Mouse (Mus musculus) G1E (cell line): ENCODE data around the gene Stxbp5. TPM values are rescaled to one million over a fixed set of nuclear protein-coding genes. Genes with fewer than 3 reads are reported as not detected.

Experiments
- ATAC-seq: 2 replicates; pipeline ENCODE4 v1.8.0; 2016; ENCODE audit warnings: mild to moderate bottlenecking; ENCODE audit not compliant: insufficient number of reproducible peaks, poor library complexity, low FRiP score, severe bottlenecking; ENCODE audit errors: extremely low read depth
- DNase-seq: peaks from one replicate; pipeline ENCODE4 v3.0.0; 2012; ENCODE audit warnings: low spot score
- H3K27me3 ChIP-seq: 2 replicates; pipeline ENCODE4 v1.6.1; 2012; ENCODE audit warnings: mild to moderate bottlenecking, low read length, inconsistent platforms; ENCODE audit not compliant: insufficient read depth
- H3K36me3 ChIP-seq: replicated peaks from 2 replicates; pipeline ENCODE3; 2012; ENCODE audit warnings: mild to moderate bottlenecking, inconsistent platforms
- H3K4me1 ChIP-seq: 2 replicates; pipeline ENCODE4 v1.6.1; 2012; ENCODE audit warnings: low read depth, low read length, inconsistent platforms, mixed read lengths; ENCODE audit not compliant: insufficient read depth
- H3K4me3 ChIP-seq: 2 replicates; pipeline ENCODE4 v1.5.1; 2012; ENCODE audit warnings: low read depth, mild to moderate bottlenecking, inconsistent platforms, low read length, moderate library complexity, mixed read lengths
- H3K9me3 ChIP-seq: replicated peaks from 2 replicates; pipeline ENCODE4 v1.6.1; 2012; ENCODE audit warnings: inconsistent platforms
- CTCF ChIP-seq: IDR thresholded peaks from 2 replicates; pipeline ENCODE4 v1.5.1; 2012; ENCODE audit warnings: low read depth, low read length, inconsistent platforms, mixed read lengths
- GATA1 ChIP-seq: IDR thresholded peaks from 2 replicates; pipeline ENCODE4 v1.6.1; 2012; ENCODE audit warnings: borderline replicate concordance, low read length, inconsistent platforms, mixed read lengths
- GATA2 ChIP-seq: IDR thresholded peaks from 2 replicates; pipeline ENCODE4 v1.6.1; 2012; ENCODE audit warnings: low read depth, low read length, inconsistent platforms, borderline replicate concordance
- POLR2AphosphoS5 ChIP-seq: IDR thresholded peaks from 2 replicates; pipeline ENCODE4 v1.6.1; 2012; ENCODE audit warnings: low read depth, low read length, inconsistent platforms; ENCODE audit not compliant: insufficient replicate concordance
- TAL1 ChIP-seq: conservative IDR thresholded peaks from 2 replicates; pipeline ENCODE4 v1.6.1; 2012; ENCODE audit warnings: low read depth, low read length, inconsistent platforms, mixed read lengths
- polyA plus RNA-seq: library from polyadenylated mRNA; stranded (reverse); fragments of >175 nt; gene quantifications from 2 replicates; pipeline ENCODE4 v1.2.3, GENCODE M21; 2012
- total RNA-seq, 2 experiments: library from RNA; stranded (forward) in 1 of 2; stranded (reverse) in 1 of 2; fragments of 200-1000 nt in 1 of 2; fragments of >200 nt in 1 of 2; fragmentation: Nextera tagmentation in 1 of 2; gene quantifications; 2 replicates each; pipeline ENCODE4 v1.2.3; 2014 to 2017

Stxbp5 gene
- total RNA-seq (2014; fragmentation: Nextera tagmentation) (50.1 and 77.9 TPM in 2 replicates), total RNA-seq (2017) (30.6 and 32.2 TPM in 2 replicates), polyA plus RNA-seq (11.5 and 12.6 TPM in 2 replicates)

DNA sequence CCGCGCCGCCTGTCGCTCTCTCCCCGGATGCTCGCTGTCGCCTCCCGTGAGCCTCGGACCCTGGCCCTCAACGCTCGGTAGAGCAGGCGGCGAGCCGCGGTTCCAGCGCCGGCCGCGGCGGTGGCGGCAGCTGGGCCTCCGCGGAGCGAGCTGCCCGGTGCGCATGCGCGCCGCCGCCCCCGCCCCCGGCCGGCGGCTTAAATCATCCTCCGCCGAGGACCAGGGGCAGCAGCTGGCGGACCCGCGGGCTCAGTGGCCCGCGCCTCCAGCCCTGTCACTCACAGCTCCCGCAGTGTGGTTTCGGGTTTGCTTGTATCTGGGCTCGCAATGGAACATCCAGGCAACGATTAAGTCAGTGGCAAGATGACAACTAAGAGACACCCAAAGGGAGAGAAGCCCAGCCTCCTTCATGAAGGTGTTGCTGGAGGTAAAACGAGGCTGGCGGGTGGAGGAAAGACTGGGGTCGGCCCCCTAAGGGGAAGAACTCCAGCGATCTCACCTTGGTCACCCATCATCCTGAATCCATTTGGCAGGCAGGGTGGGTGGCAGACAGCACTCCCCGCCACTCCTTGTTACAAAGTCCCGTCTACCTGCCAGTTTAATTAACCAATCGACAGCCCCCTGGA, at the start of gene Stxbp5:
Gene Stxbp5 (minus strand): TSS at position 9 of the 626 bp plus-strand sequence.
- peaks cover 8% of the 10 kb centered on the region for H3K36me3 ChIP-seq
- DNase-seq (peak; percentile 86), ATAC-seq (0 out of 2 replicates have a peak, but pooled peaks have one; percentile 4)
- H3K4me3 ChIP-seq: peak within 1 kb of the TSS; percentile 90
- H3K27me3 ChIP-seq: peaks cover 8% of the 10 kb centered on the region
- H3K4me1 ChIP-seq: peaks cover 29% of the 10 kb centered on the region
- H3K9me3 ChIP-seq: no peaks in the 10 kb centered on the region
- TF ChIP-seq GATA2: no peak
- TF ChIP-seq TAL1: no peak
- no peak for TF ChIP-seq POLR2AphosphoS5
- no peak for TF ChIP-seq CTCF
- no peak for TF ChIP-seq GATA1

- H3K9me3 ChIP-seq: no peaks in the 10 kb centered on the region
- H3K4me3 ChIP-seq: no peak overlapping the region
- H3K4me1 ChIP-seq: no peaks in the 10 kb centered on the region
- H3K27me3 ChIP-seq: no peaks in the 10 kb centered on the region
- no peaks in the 10 kb centered on the region for H3K36me3 ChIP-seq
- no peak for DNase-seq
- TF ChIP-seq CTCF: no peak
- no peak for TF ChIP-seq POLR2AphosphoS5
- TF ChIP-seq GATA2: no peak
- TF ChIP-seq TAL1: no peak
- TF ChIP-seq GATA1: no peak
- ATAC-seq: no peak
These were observed 11.5 kb upstream of the Stxbp5 start for GRCm38 (mm10) chr10:9912395-9912794.

- Histone ChIP-seq H3K27me3 (peaks cover 11% of the 10 kb centered on the region), H3K36me3 (no peaks in the 10 kb centered on the region), H3K9me3 (no peaks in the 10 kb centered on the region), H3K4me1 (no peaks in the 10 kb centered on the region), H3K4me3 (no peak overlapping the region)
- DNase-seq (no peak), ATAC-seq (no peak)
- TF ChIP-seq CTCF (no peak), POLR2AphosphoS5 (no peak), GATA2 (no peak), GATA1 (no peak), TAL1 (no peak)
These were observed 7.1 kb upstream of the Stxbp5 start for GRCm38 (mm10) chr10:9907919-9908502.

- no peaks in the 10 kb centered on the region for H3K36me3 ChIP-seq
- no peak overlapping the region for H3K4me3 ChIP-seq
- peaks cover under 1% of the 10 kb centered on the region; the same call in 1 of the 2 replicates for H3K4me1 ChIP-seq
- TF ChIP-seq GATA2 (no peak), TAL1 (no peak), POLR2AphosphoS5 (no peak), GATA1 (no peak), CTCF (no peak)
- H3K9me3 ChIP-seq: no peaks in the 10 kb centered on the region
- no peak for DNase-seq
- peaks cover 11% of the 10 kb centered on the region for H3K27me3 ChIP-seq
- ATAC-seq: no peak
These were observed 6.6 kb upstream of the Stxbp5 start for GRCm38 (mm10) chr10:9907519-9907918.

- no peaks in the 10 kb centered on the region for H3K9me3 ChIP-seq
- H3K36me3 ChIP-seq: no peaks in the 10 kb centered on the region
- H3K4me3 ChIP-seq: no peak overlapping the region
- DNase-seq: no peak
- peaks cover 11% of the 10 kb centered on the region for H3K27me3 ChIP-seq
- TF ChIP-seq CTCF (no peak), GATA2 (no peak), GATA1 (no peak), POLR2AphosphoS5 (no peak), TAL1 (no peak)
- ATAC-seq: no peak
- H3K4me1 ChIP-seq: peaks cover 10% of the 10 kb centered on the region
These were observed 5.3 kb upstream of the Stxbp5 start for GRCm38 (mm10) chr10:9906185-9906584.

DNA sequence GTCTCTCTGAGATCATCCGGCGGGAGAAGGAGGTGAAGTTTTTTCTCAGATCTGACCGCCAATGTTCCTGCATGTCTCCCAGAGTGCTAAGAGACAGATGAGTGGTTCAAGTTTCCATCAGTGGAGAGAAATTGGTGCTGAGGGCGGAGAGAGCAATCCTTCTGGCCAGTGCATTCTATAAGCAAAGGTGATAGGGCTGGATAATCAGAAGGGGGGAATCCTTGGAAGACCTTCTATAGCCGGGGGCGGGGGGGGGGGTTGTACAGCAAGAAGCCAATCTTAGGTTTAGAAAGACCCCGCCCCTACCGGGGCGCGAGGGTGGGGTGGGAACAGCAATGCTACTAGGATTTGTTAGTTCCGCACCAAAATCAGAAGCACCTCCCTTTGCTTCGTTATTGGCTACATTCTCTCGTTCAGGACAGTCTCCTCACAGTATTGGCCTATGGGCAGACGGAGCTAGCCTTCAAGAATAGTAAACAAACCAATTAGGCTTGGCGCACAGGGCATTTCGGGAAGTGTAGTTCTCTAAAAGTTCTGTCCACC, 889 bp upstream of the Stxbp5 start:
- peak; percentile 98 for ATAC-seq
- DNase-seq: peak; percentile 86
- no peaks in the 10 kb centered on the region for H3K9me3 ChIP-seq
- H3K4me1 ChIP-seq: peaks cover 29% of the 10 kb centered on the region
- no peak for TF ChIP-seq CTCF
- no peak for TF ChIP-seq GATA1
- no peak for TF ChIP-seq POLR2AphosphoS5
- no peak for TF ChIP-seq TAL1
- TF ChIP-seq GATA2: no peak
- peak overlapping the region; percentile 90 for H3K4me3 ChIP-seq
- H3K36me3 ChIP-seq: peaks cover 8% of the 10 kb centered on the region
- H3K27me3 ChIP-seq: peaks cover 11% of the 10 kb centered on the region
